Mouse (Mus musculus): Measurements from ENCODE around the gene Pik3ca. TPM values are rescaled to one million over a fixed set of nuclear protein-coding genes. Genes with fewer than 3 reads are reported as not detected.

Pik3ca gene
- 4.5 and 5.6 TPM in 2 replicates for polyA plus RNA-seq (2012; rRNA removed)

GRCm38 (mm10) chr3:32397461-32398174, at the start of gene Pik3ca:
Pik3ca (plus strand) TSS chr3:32397671.

GRCm38 (mm10) chr3:32365546-32366245, 31.8 kb upstream of the Pik3ca start, which contains the start of gene Zmat3:
Zmat3 (minus strand) TSS chr3:32366014.

DNA sequence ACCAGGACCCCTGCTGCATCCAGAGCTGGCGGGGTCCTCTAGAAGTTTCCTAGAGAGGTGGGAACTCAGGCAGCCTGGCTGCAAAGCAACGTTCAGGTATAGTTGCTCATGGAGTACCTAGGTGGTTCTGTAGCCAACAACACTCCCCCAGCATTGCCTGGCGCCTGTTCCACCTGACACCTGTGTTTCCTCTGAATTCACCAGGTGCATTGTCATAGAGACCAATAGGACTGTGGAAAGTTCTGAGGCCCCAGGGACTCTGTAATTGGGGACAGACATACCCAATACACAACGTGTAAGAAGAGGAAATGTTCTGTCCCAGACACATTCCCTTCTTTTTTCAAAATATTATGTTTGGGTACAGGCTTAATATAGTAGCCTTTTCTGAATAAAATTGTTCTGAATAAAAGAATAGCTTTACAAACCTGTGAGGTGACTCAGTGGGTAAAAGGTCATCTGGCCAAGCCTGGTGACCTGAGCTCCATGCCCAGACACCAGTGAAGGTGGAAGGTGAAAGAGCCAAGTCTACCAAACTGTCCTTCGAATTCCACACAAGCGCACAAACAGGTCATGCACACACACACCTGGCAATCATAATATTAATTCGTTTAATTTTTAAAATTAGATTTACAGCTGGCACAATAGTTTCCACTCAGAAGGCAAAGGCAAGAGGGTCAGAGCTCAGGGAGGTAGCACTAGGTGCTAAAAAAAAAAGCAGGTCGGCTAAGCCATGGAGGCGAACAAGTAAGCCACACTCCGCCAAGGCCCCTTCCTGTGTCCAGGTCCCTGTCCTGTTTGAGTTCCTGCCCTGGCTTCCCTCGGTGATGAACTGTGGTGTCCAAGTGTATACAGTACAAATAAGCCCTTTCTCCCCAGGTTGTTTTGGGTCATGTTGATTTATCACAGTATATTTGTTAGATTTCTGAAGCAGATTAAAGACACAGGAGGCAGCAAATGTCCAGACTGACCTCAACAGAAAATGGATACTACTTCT, 94.9 kb downstream of the Pik3ca start, which contains the start of gene Kcnmb3:
Gene Kcnmb3 (minus strand): TSS at position 135 of the 994 bp plus-strand sequence.

DNA sequence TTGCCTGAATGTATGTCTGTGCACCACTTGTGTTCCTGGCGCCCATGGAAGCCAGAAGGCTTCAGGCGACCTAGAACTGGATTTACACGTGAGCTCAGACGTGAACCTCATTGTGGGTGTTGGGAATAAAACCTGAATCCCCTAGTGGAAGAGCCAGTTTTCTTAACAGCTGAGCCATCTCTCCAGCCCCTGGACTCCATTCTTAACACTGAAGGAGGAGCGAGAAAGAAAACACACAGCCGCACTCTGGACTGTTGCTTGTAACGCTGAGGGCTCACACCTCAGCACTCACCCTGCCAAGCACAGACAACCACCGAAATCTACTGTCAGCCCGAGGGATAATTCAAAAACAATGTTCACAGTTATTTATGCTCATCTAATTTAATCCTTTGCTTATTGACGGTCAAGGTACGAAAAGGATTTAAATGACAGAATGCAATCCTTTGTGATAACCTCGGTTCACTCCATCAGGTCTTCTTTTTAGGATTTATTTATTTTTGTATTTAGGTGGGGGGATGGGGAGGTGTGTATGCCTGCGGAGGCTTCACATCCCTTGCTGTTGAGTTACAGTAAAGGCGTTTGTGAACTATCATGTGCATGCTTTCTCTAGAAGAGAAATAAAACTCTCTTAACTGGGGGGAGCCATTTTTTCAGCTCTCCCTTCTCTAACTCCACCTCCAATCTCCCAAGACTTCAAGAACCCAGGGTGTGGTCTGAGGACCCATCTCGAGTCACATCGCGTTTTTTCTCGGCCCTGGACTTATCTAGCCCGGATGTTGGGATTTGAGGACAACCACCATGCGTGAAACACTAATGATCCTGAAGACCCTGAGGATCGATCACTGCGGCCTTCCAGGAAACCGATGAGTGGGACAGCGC, 112.3 kb downstream of the Pik3ca start, which contains the start of gene Zfp639:
Gene Zfp639 (plus strand): TSS at position 764 of the 879 bp plus-strand sequence.

Other genes with a start within 250 kb of the Pik3ca start
- gene Zmat3, start 31.7 kb upstream of the Pik3ca start, polyA plus RNA-seq (2012; rRNA removed), result 0.66 and 0.71 TPM in 2 replicates
- gene Kcnmb3, start 94.6 kb downstream of the Pik3ca start, polyA plus RNA-seq (2012; rRNA removed), result not detected in 2 replicates
- 19.8 and 20.1 TPM in 2 replicates for gene Zfp639, start 112.6 kb downstream of the Pik3ca start, polyA plus RNA-seq (2012; rRNA removed)
- gene Mfn1, start 131.8 kb downstream of the Pik3ca start, polyA plus RNA-seq (2012; rRNA removed), result 8.9 and 10.5 TPM in 2 replicates
- 3.7 and 4.2 TPM in 2 replicates for gene Gnb4, start 218.9 kb downstream of the Pik3ca start, polyA plus RNA-seq (2012; rRNA removed)

Measured in liver, embryonic 14 days (tissue).